Comparison of ENCODE assay signal across 30 mouse cellular contexts in genomic region chr8:110851186-110851585, GRCm38 (mm10). TPM values are rescaled to one million over a fixed set of nuclear protein-coding genes. Genes with fewer than 3 reads are reported as not detected.
"Had no signal": no experiment of that assay in that cellular context is flagged by ENCODE, and none has a peak within 500 bp of the region (broad histone marks: within the 10 kb centered on the region; RNA-seq: fewer than 3 reads in every experiment).

No protein-coding gene starts in this region.

- H3K27me3 ChIP-seq: embryonic facial prominence, embryonic 12.5 days; embryonic facial prominence, embryonic 13.5 days; embryonic facial prominence, embryonic 15.5 days; forebrain, embryonic 12.5 days; forebrain, embryonic 13.5 days; forebrain, embryonic 15.5 days had no signal

- H3K4me2 ChIP-seq: embryonic facial prominence, embryonic 12.5 days; embryonic facial prominence, embryonic 13.5 days; embryonic facial prominence, embryonic 15.5 days; forebrain, embryonic 12.5 days; forebrain, embryonic 13.5 days; forebrain, embryonic 15.5 days had no signal

- ATAC-seq: forebrain, embryonic 13.5 days; forebrain, embryonic 14.5 days; forebrain, embryonic 15.5 days; forebrain, embryonic 16.5 days; forebrain, postnatal 0 days had no signal

- DNase-seq: cerebellum, adult 18-20 months; cerebellum, adult 2 months; cerebellum, adult 8-10 months; cerebellum, adult 9-10 months; cerebellum, adult 9-11 months; cerebellum, postnatal 10 days; cerebellum, postnatal 14 days; cerebellum, postnatal 25 days; cerebellum, postnatal 36 days; embryo, embryonic 11 days; forebrain, postnatal 0 days; gastrocnemius, adult 2 months; gastrocnemius, postnatal 10 days; gastrocnemius, postnatal 14 days; gastrocnemius, postnatal 25 days; gastrocnemius, postnatal 36 days; heart, adult 18-20 months had no signal

- H3K9ac ChIP-seq: embryonic facial prominence, embryonic 12.5 days; embryonic facial prominence, embryonic 13.5 days; embryonic facial prominence, embryonic 15.5 days; forebrain, embryonic 12.5 days; forebrain, embryonic 13.5 days; forebrain, embryonic 15.5 days; forebrain, postnatal 0 days had no signal

- H3K4me3 ChIP-seq: embryonic facial prominence, embryonic 10.5 days; embryonic facial prominence, embryonic 12.5 days; embryonic facial prominence, embryonic 13.5 days; embryonic facial prominence, embryonic 15.5 days; erythroblast, embryonic 14.5 days; forebrain, embryonic 10.5 days; forebrain, embryonic 12.5 days; forebrain, embryonic 13.5 days; forebrain, embryonic 15.5 days; gastrocnemius, adult 2 months had no signal

- H3K27ac ChIP-seq: embryonic facial prominence, embryonic 10.5 days; embryonic facial prominence, embryonic 12.5 days; embryonic facial prominence, embryonic 13.5 days; embryonic facial prominence, embryonic 15.5 days; forebrain, embryonic 10.5 days; forebrain, embryonic 12.5 days; forebrain, embryonic 13.5 days; forebrain, embryonic 15.5 days; gastrocnemius, adult 2 months had no signal

- H3K9me3 ChIP-seq: embryonic facial prominence, embryonic 10.5 days; embryonic facial prominence, embryonic 12.5 days; embryonic facial prominence, embryonic 13.5 days; embryonic facial prominence, embryonic 15.5 days; forebrain, embryonic 10.5 days; forebrain, embryonic 12.5 days; forebrain, embryonic 13.5 days; forebrain, embryonic 15.5 days had no signal

RNA-seq across cellular contexts. Expression of gene Il34, which starts 45.5 kb away (rescaled TPM):
- total RNA-seq: common myeloid progenitor, adult 5-6 weeks; granulocyte monocyte progenitor cell, adult 5-6 weeks had no signal
- polyA plus RNA-seq: erythroblast, embryonic 14.5 days had no signal
